Mouse (Mus musculus) T-helper 17 cell (primary cell): ENCODE measurements around the gene 1190005I06Rik.

Source experiments
- in situ Hi-C, 2 experiments: fragments of 300-600 bp; cut with MboI, MseI; formaldehyde crosslinking; loops; 1 replicate in 1 of 2; 2 replicates in 1 of 2; pipeline ENCODE4 v1.15.1; 2025; ENCODE audit warnings: high pct_unique_total_duplicates in 2 of 2

1190005I06Rik gene

GRCm38 (mm10) chr8:120630031-120630430 lies 17.4 kb downstream of the 1190005I06Rik start:
- in situ Hi-C loops, result loop anchor here in 1 of 2 experiments (25.0 kb wide), 1 partner anchor 457 kb away; the partner anchor contains the start of gene Foxf1

- in situ Hi-C loops, result loop anchor here in 1 of 2 experiments (25.0 kb wide), 1 partner anchor 460 kb away; the partner anchor contains the start of gene Foxf1
Observed at GRCm38 (mm10) chr8:120627298-120627697, 20.1 kb downstream of the 1190005I06Rik start.

GRCm38 (mm10) chr8:120626461-120626860 lies 21.0 kb downstream of the 1190005I06Rik start:
- in situ Hi-C loops, result loop anchor here in 1 of 2 experiments (25.0 kb wide), 1 partner anchor 461 kb away; the partner anchor contains the start of gene Foxf1

- in situ Hi-C loops, result no loop called here
Observed at GRCm38 (mm10) chr8:120623608-120624007, 23.8 kb downstream of the 1190005I06Rik start.

- in situ Hi-C loops, result no loop called here
Observed at GRCm38 (mm10) chr8:120622161-120622560, 25.3 kb downstream of the 1190005I06Rik start.

GRCm38 (mm10) chr8:120620441-120620840 lies 27.0 kb downstream of the 1190005I06Rik start:
- in situ Hi-C loops, result no loop called here

- in situ Hi-C loops, result no loop called here
Observed at GRCm38 (mm10) chr8:120619235-120620180, 27.9 kb downstream of the 1190005I06Rik start.

GRCm38 (mm10) chr8:120618110-120618509 lies 29.3 kb downstream of the 1190005I06Rik start:
- in situ Hi-C loops, result no loop called here

- in situ Hi-C loops, result no loop called here
Observed at GRCm38 (mm10) chr8:120616663-120617626, 30.5 kb downstream of the 1190005I06Rik start.

GRCm38 (mm10) chr8:120614491-120614890 lies 32.9 kb downstream of the 1190005I06Rik start:
- in situ Hi-C loops, result no loop called here

GRCm38 (mm10) chr8:120610824-120611223 lies 36.6 kb downstream of the 1190005I06Rik start:
- in situ Hi-C loops, result no loop called here

GRCm38 (mm10) chr8:120607885-120608284 lies 39.5 kb downstream of the 1190005I06Rik start:
- in situ Hi-C loops, result no loop called here

GRCm38 (mm10) chr8:120607460-120607859 lies 40.0 kb downstream of the 1190005I06Rik start:
- in situ Hi-C loops, result no loop called here

- in situ Hi-C loops, result no loop called here
Observed at GRCm38 (mm10) chr8:120602672-120603071, 44.8 kb downstream of the 1190005I06Rik start.

- in situ Hi-C loops, result loop anchor here in 1 of 2 experiments (25.0 kb wide), 1 partner anchor 1963 kb away; the partner anchor contains the start of genes Cdt1 and Piezo1
Observed at GRCm38 (mm10) chr8:120599504-120599903, 47.9 kb downstream of the 1190005I06Rik start.

GRCm38 (mm10) chr8:120598579-120598978 lies 48.9 kb downstream of the 1190005I06Rik start:
- in situ Hi-C loops, result loop anchor here in 1 of 2 experiments (25.0 kb wide), 1 partner anchor 1964 kb away; the partner anchor contains the start of genes Cdt1 and Piezo1

- in situ Hi-C loops, result loop anchor here in 1 of 2 experiments (25.0 kb wide), 1 partner anchor 1966 kb away; the partner anchor contains the start of genes Cdt1 and Piezo1
Observed at GRCm38 (mm10) chr8:120595963-120596362, 51.5 kb downstream of the 1190005I06Rik start.

- in situ Hi-C loops, result loop anchor here in 1 of 2 experiments (25.0 kb wide), 1 partner anchor 1968 kb away; the partner anchor contains the start of genes Cdt1 and Piezo1
Observed at GRCm38 (mm10) chr8:120594571-120594970, 52.9 kb downstream of the 1190005I06Rik start.

- in situ Hi-C loops, result loop anchor here in 1 of 2 experiments (25.0 kb wide), 1 partner anchor 1971 kb away; the partner anchor contains the start of genes Cdt1 and Piezo1
Observed at GRCm38 (mm10) chr8:120591587-120592292, 55.7 kb downstream of the 1190005I06Rik start.

- in situ Hi-C loops, result loop anchor here in 1 of 2 experiments (25.0 kb wide), 1 partner anchor 1972 kb away; the partner anchor contains the start of genes Cdt1 and Piezo1
Observed at GRCm38 (mm10) chr8:120589921-120590320, 57.5 kb downstream of the 1190005I06Rik start.
